Mouse (Mus musculus) T-cell, adult 2 months (primary cell): ENCODE measurements around the gene Nqo1.
A peak's percentile ranks its signal among the peaks of the same experiment; 100 is the strongest.

Source experiments
- DNase-seq: peaks from one replicate; pipeline ENCODE4 v3.0.0; 2022; ENCODE audit warnings: low spot score

Gene Nqo1

DNA sequence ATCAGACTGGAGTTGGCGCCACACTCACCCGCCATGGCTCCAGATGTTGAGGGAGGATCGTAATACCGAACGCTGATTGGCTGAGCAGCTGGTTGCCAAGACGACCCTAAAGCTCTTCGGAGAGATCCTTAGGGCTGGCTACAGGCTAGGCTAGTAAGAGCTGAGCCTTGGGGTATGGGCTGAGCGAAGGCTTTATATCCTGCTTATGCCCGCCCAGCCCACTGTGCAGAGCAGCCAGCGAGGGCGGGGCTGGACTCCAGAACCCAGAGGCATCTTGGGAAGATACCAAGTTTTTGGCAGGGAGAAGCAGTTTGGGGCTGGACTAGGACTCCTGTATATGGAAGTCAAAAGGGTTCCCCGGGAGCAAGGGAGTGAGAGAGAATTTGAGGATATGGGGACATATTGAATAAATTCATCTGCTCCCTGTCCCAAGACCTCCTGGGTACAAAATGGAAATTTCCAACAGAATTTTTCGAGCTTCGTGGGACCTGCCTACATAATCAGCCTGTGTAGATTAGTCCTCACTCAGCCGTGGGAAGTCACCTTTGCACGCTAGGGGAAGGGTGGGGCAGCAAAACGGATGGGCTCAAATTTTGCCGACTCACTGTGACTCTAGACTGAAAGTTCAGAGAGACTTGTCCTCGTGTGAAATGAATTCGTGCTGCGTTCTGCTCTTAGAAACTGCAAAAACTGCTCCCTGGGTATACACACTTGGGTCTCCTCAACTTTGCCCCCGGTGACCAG lies at the start of gene Nqo1:
TSS of gene Nqo1 (minus strand) at position 169 of the 744 bp plus-strand sequence.
- peak; percentile 59 for DNase-seq

DNA sequence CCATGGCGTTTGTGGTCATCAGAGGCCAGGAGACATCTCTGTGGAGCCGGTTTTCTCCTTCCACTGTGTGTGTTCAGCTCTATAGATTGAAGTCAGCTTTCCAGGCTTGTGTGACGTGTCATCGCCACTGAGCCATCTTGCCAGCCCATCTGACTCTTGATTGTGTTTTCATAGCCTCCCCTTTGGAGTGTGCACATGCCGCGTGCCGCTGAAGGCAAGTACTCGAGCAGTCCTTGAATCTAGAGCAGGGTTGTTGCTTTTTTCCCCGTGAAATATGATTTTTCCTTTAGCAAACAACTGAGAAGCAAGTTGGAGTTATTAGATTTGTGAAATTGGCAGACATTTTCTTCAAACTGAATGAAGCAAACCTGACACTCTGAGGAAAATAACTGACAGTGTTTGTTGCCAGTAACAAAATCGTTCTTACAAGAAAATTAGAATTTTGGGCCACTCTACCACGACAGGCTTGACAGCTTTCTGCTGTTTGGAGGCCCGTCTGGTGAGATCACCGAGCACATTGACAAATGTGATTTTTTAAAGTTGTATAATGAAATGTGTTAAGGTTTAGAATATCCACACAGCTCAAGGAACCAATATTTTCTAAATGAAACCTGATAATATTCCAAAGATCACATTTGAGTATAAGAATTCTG lies 48.5 kb upstream of the Nqo1 start:
- DNase-seq = no peak

DNA sequence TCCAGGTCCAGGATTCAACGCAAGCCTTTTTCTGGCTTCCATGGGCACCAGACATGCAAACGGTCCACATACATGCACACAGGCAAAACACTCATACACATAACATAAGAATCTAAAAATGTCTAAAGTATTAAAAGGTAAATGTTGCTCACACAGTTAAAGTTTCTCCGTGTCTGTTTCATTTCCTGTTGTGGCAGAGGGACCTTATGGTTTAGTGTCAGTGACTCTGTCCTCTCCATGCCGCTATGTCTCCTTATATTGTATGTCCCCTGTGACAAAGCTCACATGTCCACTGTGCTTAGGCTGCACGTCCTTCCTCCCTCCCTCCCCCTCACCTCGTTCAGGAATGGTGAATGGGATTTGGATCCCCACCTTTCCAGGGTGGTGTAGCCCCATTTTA lies 46.6 kb upstream of the Nqo1 start:
- no peak for DNase-seq

DNA sequence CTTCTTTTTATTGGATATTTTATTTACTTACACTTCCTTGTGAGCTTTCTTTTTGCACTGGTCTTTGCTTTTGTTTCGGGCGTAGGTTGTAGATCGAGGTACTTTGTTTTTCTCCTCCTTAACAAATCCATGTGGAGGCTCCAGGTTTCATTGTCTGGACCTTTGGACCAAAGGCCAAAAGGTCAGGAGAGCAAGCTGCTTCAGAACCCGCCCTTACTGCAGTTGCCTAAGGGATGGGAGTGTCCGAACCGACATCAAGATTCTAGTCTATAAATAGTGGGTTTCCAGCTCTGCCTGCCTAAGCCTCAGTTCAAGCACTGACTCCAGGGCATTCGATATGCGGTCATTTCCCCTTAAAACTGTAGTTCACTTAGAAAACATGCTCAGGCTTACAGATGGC lies 46.1 kb upstream of the Nqo1 start:
- no peak for DNase-seq

DNA sequence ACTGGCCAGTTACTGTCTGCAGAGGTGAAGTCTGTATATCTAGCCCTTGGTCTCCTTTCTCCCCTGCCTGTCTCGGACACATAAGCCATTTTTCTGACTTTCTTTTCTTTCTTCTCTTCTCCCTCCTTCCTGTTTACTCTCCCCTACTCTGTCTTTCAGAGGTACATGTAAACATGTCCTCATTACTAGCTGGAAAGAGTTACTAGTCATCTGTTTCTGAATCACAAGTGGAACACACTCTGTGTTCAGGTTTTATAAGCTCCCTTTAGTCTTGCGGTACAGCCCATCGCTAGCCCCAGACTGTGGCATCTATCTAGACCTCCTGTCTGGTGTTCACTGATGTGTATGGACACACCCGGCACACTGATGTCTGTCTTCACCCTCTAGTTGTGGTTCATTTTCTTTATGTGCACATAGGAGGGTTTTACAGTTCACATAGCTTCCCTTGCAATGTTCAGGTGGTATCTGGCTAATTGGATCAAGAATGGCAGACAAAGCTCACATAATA lies 45.4 kb upstream of the Nqo1 start:
- DNase-seq = no peak

DNA sequence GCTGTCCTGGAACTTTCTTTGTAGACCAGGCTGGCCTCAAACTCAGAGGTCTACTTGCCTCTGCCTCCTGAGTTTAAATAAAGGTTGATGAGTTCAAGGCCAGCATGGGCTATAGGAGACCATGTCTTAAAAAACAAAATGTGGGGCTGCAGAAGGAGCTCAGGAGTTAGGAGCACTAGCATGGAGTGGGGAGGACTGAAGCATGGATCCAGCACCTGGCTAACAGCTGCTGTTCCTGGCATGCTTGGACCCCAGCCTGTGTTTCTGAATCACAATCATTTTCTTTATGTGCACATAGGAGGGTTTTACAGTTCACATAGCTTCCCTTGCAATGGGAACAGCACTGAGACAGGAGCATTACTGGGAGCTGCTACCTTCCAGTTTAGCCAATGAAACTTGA lies 44.7 kb upstream of the Nqo1 start:
- no peak for DNase-seq

DNA sequence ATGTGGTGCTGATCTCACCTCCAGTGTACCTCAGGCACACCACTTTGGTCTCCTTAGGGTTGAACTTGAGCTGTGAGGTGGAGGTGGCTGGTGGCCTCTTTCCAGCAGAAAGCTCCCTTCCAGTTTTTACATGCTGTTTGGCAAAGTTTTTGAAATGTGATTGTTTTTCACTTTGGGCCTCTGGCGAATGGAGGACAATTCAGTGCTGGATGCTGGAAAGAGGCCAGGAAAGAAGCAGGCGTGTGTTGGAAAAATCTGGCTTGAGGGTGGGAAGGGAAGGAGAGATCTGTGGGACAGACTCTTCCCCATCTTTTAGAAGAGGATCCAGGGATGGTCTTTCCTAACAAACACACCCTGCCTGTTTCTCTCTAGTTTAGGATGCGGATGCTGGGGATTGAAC lies 41.6 kb upstream of the Nqo1 start:
- DNase-seq = no peak

DNA sequence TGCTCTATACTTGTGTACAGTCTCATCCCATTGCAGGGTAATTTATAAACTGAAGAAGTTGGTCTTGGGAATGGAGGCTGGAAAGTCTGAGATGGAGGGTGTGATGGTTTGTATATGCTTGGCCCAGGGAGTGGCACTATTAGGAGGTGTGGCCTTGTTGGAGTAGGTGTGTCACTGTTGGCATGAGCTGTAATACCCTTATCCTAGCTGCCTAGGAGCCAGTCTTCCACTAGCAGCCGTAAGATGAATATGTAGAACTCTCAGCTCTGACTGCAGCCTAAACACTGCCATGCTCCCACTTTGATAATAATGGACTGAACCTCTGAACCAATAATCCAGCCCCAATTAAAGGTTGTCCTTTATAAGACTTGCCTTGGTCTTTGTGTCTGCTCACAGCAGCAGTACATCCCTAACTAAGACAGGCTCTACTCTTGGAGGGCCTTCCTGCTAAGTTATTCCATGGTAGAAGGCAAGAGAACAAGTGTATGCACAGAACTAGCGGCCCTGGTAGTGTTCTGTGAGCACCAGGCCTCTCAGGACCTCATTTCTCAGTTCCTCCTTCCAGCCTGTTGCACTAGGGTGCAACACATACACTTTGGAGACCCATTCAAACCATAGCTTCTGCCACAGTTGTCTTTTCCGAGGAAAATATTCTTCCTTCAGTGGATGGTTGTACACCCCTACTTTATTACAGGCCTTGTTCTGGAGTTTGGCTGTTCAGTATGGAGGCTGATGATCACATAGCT lies 37.0 kb upstream of the Nqo1 start:
- no peak for DNase-seq

DNA sequence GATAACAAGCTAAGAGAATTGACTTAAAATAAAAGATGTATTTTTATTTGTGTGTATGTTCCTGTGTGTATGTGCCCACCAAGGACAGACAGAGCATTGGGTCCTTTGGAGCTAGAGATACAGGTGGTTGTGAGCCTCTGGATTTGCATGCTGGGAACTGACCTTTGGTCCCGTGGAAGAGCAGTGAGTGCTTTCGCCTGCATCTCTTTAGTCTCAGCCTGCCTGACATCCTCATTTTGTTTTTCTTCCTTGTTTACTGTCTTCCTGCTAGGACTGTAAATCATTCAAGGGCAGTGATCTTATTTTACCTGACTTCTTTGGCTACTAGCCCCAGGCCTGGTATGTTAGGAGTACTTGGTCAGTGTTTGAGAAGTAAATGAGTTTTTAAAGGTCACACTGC lies 34.7 kb upstream of the Nqo1 start:
- no peak for DNase-seq

DNA sequence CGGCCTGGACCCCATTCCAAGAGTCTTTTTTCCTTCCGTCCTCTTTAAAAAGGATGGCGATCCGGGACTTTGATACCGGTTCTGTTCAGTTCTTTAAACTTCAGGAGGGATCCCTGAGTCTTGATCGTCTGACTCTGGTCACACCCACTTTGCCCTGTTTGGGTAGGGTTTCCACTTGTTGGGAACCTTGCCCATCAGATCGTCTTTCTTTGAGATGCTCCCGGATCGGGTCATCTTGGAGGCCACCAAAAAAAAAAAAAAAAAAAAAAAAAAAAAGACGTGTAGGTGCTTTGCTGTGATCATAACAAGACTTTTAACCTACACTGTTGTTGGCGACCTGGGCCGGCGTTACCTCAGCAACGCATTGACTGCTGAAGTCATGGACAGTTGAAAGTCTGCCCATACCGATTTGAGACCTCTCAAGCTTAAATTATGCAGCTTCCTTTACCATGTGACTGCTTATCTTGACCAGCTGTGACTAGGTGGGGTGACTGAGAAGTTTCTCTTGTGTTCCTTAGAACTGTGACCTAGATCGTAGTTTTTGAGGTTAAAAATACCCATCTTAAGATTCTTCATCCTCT lies 33.9 kb upstream of the Nqo1 start:
- DNase-seq = peak; percentile 36

DNA sequence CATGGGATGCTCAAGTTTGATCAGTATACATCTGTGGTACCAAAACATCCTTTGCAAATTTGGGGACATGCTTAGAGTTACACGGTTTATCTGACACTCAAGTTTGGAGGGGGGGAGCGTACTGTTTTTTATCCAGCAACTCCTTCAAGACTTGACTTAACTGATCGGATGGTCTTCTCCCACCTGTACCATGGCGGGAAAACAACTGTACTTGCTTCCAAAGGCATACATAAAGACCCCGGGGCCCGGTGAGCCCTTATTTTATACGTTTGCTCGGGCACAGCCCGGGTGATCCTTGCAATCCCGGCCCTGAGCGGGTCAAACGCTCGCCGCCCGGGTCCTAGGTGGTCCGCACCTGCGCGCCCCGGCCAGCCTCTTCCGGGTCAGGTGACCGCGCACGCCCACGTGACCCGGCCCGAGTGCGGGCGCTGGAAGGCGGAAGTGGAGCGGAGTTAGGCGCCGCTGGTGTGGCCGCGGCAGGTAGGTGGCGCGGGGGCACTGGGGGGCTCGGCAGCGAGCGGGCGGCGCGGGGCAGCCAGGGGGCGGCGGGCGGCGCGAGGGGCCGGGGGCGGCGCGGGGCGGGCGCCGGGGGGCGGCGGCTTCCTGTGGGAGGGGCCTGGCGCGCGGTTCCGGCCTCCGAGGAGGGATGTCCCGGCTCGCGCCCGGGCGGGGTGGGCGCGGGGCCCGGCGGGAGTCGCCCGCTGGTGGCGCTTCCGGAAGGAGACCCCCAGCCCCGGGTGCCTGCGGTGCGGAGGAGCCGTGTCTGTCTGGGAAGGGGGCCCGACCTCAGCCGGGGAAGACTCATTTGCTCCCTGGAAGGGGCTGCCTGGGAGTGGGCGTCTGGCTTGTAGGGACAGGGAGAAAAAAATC lies 33.2 kb upstream of the Nqo1 start, which contains the start of gene Wwp2:
TSS of gene Wwp2 (plus strand) at position 404 of the 870 bp plus-strand sequence.
- DNase-seq = peak; percentile 82

DNA sequence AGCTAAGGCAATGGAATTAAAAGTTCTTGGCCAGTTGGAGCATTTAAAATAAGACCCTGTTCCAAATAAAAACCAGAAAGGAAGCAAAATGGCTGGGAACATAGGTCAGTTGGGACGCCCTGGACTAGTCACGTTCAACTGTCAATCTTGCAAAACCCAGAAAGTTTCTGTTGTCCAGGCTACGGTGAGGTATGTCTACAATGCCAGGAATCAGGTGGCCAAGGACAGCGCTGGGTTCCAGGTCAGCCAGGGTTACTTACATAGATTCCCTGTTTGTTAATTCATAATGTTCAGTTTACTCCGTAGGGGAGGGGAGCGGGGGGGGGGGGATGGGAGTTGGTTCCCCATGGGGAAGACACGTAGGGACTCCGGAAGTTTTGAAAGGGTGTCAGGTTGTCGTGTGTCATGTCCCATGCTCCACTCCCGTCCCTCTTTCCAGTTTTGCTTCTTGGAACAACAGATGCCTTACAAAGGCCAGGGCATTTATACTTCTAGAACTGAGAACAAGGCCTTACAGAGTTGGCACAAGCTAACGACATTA lies 32.5 kb upstream of the Nqo1 start:
- peak; percentile 7 for DNase-seq

DNA sequence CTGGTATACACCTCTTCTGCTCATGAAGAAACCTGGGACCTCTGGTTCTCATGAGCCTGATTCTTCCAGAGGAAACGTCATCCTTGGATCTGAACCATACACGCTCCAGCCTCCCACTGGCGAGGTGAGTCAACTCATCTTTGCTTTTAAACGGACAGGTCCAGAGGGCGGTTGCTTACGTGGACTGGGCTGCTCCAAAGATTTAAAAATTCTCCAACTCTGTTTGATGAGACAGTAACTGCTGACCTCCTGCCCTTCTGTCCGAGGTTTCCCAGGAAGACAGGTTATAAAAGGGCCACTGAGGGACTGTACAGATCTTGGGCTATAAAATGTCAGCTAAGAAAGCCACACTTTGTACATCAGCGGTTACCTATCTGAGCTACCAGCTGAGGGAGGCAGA lies 27.8 kb upstream of the Nqo1 start:
- no peak for DNase-seq

DNA sequence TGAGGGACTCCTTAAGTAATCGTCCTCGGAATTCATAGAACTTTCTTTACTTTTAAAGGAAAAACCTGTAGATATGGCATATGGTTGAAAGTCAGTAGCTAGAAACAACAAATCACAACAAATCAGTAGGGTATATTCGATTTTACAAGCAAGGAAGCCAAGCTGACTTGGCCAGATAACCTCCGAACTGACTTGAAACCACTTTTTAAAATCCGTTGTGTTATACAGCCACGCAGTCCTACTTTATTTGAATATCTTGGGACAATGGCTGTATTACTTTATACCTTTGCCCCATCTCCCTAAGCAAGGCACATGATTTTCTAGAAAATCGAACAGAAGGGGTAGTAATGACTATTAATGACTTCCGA lies 22.2 kb upstream of the Nqo1 start:
- DNase-seq = no peak

DNA sequence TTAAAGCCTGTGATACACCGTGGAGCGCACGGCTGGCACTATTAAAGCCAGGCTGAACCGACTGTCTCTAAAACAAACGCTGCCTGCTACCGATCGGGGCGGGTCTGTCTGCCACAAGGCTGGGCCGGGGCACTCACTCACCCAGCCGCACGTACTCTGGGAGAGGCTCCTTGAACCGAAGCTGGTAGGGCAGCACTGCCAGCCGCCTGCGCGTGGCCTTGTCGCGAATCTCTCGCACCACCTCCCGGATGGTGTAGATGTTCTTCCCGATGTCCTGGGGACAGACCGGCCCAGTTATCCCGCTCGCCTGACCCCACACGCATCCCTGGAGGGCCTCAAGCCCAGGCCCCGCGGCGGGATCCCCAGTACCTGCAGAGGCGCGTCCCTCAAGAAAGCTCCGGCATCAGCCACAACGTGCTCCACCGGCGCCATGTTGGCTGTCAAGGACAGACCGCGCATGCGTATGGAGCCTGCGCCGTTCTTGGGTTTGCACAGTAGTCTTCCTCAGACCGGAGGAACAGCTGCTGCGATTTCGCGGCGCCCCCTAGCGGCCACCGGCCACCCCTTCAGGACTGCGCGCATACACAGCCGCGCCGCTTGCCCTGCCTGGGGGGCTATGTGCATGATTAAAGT lies 21.7 kb upstream of the Nqo1 start, which contains the start of gene Nob1:
TSS of gene Nob1 (minus strand) at position 455 of the 633 bp plus-strand sequence.
- DNase-seq = peak; percentile 97

DNA sequence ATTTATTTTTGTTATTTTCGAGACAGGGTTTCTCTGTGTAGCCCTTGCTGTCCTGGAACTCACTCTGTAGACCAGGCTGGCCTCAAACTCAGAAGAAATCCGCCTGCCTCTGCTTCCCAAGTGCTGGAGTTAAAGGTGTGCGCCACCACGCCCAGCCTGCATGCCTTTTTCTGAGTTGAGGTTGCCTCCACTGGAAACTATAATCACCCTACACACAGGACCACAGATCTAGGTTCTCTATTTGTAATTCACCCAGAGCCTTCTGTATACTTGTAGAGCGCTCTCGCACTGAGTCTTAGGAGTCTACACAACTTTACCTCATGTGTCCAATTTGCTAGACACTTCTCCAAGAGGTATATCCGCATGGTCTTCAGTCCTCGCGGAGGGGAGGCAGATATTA lies 21.2 kb upstream of the Nqo1 start:
- DNase-seq = no peak

DNA sequence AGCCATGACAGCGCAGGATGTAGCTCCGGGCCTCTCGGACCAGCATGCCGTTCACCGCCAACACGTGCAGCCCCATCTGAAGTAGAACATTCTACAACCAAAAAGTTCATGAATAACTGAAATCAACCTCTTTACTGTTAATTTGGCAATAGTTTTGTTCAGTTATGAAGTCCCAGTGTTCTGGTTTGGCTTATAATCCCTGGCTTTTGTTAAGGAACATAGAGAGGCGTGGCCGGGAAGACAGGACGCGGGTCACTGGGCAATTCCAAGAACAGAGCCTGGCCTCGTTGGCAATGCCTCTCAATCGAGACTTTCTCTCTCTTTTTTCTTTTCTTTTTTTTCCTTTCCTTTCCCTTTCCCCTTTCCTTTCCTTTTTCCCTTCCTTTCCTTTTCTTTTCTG lies 14.0 kb upstream of the Nqo1 start:
- DNase-seq = no peak

DNA sequence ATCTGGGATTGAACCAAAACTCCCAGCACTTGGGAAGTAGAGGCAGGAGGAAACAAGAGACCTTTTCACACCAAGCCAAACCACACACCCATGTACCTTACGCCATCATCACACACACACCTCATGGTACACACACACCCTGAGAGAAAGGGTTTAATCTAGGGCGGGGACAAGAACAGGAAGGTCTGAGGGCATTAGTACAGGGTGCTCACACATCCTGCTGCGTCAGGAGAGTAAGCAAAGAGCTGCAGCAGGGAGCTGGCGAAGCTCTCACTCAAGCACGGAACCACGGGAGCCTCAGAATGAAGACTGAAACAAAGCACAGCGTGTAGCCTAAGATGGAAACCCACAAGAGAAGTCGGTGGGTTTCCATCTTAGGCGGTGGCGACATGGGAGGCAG lies 10.9 kb upstream of the Nqo1 start:
- DNase-seq = no peak

DNA sequence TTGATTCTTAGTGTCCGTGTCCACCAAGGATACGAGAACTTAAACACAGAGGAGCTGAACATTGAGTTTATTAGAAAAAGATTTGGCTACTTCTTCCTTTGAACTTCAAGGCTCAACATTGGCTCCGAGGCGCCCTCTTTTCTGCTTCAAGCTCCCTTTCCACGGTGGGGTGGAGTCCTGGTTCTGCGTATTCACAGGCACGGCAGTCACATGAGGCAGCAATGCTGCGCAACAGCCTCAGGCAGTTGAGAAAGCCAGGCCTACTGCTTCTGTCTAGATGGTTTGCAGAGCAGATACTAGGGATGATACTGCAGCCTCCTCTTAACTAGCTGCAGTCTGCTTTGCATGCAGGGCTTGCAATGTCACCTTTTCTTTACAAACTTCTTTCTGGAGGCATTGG lies 9.5 kb upstream of the Nqo1 start:
- DNase-seq = no peak

DNA sequence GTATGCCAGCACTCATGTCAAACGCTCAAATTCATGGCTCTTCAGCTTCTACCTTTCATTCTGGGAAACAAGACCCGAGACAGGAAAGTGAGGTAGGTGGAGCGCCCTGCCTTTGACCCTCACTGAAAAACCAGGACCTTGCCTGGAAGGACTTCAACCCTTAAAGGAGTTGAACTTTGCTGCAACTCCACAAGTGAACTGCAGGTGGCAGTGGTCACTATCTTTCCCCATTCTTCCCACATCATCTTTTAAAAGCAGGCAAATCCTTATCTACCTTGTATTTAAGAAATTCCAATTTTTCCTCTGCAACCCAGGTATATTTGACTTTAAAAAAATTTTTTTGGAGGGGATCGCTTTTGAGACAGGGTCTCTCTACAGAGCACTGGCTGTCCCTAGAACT lies 8.4 kb upstream of the Nqo1 start:
- DNase-seq = no peak

DNA sequence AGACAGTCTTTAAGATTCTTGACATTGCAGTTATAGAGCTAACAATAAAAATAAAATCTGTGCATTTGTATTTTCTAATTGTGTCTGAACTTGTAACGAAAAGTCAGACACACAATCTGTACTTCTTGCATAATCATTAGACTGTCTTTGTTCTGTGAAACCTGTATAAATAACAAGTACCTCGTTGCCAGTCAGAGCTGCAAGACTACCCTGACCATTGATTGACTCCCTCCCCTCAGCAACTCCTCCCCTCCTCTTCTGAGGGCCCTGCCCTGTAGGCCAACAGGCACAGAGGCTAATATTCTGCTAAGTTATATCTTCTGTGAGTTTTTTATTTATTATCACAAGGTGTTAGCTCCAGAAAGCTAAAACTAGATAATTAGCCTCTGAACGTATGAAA lies 2.9 kb upstream of the Nqo1 start:
- DNase-seq = no peak
